Mouse (Mus musculus) kidney, postnatal 36 days (tissue): Measurements from ENCODE around the gene 5830473C10Rik.

ENCODE experiments used
- DNase-seq, 2 experiments: peaks; one replicate each; pipeline ENCODE4 v3.0.0; 2021 to 2022; ENCODE audit warnings: mixed read lengths in 2 of 2

Gene 5830473C10Rik

DNA sequence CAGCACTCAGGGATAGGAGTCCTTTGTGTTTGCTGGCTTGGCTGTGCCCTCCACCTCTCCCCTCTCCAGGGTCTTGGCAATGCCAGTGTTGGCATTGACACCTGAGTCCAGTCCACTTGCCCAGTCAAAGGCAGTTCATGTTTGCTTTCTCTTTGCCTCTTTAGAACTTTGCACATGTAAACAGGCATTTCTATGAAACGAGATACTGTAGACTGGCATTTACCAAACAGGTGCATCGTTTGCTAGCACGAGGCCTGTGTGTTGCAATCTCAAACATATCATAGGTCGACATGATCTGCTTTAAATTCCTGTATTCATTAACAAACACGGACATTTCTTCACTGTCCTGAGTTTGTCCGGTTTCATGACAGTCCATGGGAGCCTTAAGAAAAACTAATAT, at the start of gene 5830473C10Rik:
TSS of gene 5830473C10Rik (plus strand) at position 365 of the 400 bp plus-strand sequence.
- DNase-seq: no peak

DNA sequence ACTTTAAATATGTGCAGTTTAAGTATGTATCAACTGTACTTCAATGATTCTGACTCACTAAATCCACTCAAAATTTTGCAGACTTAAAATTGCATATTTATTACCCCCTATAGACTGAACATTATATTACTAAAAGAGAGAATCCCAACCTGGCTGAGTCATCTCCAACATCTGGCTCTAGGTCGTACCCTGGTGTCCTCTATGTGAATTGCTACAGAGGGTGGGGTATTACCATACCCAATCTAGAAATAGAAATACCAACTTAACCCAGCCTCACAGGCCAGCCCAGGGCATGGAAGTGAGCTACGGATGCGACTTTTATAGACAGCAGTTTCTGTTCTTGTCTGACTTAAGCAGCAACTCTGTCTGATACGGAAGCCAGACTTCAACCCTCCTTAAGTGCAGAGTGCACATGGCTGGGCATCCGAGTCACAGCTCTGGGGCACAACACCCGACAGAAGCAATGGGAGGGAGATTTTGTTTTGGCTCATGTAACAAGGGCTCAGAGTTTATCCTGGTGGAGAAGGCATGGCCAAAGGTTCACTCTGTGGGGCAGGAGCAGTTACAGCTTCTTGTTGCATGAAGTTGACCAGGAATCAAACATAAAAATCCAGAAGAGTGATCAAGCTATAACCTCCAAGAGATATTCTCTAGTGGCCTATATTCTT, 48.5 kb upstream of the 5830473C10Rik start:
- DNase-seq: peak; percentile 54 to 73

- DNase-seq: no peak
Measured at GRCm38 (mm10) chr5:90515561-90515960, 45.3 kb upstream of the 5830473C10Rik start.

DNA sequence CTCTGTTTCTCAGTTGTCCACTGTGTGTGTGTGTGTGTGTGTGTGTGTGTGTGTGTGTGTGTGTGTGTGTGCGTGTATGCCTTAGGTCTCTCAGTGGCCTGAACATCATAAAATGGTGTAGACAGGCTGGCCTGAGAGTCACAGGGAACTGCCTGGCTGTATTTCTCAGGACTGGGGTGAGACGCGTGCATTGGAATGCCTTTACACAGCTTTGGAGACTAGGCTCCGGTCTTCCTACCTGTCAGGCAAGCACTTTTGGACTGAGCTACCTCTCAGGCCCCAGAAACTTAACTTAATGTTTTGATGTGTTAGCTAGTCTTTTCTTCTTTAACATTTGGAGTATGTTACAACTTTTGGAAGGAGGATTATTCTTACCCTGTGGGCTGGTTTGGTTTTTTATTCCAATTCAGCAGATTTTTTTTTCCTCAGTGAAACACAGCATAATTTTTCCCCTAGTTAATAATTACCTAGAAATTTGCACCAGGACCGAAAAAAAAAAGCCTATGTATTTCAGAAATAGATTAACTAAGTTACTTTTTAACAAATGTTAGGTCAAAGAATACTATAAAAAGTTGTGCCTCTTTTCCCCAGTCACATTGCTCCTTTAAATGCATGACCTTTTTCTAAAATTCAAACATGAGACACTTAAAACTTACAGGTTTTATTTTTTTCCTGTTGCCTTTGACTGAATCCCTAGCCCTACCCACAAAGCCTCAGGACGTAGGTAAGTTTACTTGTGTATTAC, 42.4 kb upstream of the 5830473C10Rik start, which contains the start of gene Afm:
TSS of gene Afm (plus strand) at position 577 of the 745 bp plus-strand sequence.
- peak; percentile 53 to 55 for DNase-seq

DNA sequence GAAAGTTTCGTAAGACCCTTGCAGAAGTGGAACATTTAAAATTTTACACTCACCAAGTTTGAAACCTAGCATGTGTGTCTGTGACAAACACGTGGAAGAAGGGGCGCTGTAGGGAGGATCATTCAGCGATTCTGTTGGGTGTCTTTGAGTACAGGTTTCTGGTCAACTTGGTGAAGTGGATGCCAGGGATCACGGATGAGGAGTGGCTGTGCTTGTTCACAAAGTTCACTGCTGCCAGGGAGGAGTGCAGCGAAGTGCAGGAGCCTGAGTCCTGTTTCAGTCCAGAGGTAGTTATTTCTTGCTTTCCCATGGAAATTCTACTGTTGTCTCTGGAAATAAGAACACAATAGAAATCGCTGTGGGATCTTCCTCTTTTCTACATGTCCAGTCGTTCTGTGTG, 9.7 kb upstream of the 5830473C10Rik start:
- no peak for DNase-seq

DNA sequence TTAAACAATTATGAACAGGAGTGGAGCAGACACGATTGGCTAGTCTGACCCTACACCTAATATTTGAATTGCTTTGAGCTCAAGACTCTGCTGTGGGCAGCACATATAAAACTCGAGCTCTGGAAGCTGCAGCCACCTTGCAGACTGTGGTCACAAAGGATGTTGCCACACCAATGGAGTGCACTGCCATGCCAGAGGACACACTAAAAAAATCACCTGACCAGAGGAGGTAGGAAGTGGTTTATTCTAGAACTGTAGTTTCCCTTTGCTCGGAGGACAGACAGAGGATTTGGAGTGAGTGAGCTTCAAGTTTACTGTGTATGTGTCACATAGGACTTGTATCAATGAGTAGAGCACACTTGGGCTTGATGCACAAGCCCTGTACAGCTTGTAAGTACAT, 4.9 kb upstream of the 5830473C10Rik start:
- no peak for DNase-seq

DNA sequence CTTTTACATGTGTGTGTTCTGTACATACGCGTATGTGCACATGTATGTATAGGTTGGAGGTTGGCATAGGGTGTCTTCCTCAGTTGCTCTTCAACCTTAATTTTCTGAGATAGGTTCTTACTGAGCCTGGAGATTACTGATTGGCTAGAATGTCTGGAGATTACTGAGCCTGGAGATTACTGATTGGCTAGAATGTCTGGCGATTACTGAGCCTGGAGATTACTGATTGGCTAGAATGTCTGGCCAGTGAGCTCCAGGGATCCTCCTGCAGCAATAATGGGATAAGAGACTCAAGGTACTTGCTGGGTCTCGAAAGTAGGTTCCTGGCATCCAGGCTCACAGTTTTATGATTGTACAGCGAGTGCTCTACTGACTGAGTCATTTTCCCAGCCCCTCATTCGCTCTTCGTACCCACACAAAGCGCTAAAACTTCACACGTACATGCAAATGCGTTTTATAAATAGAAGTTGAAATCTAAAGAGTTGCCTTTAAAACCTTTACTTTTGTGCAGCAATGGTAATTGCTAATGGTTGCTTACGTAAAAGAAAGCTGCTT, 891 bp downstream of the 5830473C10Rik start:
- DNase-seq: no peak

DNA sequence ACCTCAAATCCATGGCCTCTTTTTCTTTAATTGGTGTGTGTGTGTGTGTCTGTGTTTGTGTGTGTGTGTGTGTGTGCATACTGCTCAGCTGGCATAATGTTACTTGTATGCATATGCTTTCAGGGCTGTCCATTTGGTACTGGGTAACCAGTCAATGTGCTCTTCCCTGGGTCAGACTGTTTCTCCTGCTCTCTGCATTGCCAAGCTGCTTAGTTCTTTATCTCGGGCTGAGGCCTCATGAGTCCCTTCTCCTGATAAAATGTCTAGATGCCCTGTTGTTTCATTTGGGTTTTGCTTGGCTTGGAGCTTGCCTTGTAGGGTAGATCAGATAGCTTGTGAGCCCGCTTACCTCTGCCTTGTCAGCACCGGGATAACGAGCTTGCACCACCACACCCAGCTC, 2.0 kb downstream of the 5830473C10Rik start:
- no peak for DNase-seq

DNA sequence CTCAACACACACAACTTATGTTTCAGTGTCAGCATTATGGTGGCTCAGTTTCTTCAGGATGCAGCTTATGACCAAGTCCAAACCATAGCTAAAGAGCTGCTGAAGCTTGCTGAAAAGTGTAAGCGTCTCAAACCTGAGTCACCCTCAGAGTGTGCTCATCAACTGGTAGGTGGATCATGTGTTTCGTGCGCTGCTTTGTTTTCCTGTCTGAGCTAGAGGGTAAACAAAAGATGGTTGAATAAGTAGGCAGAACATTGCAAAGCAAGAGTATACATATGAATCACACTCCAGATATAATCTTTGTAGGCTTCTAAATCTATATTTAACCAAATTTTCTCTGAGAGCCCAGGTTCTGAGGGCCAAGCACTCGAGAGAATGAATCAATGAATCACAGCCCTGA, 3.3 kb downstream of the 5830473C10Rik start:
- DNase-seq: no peak

DNA sequence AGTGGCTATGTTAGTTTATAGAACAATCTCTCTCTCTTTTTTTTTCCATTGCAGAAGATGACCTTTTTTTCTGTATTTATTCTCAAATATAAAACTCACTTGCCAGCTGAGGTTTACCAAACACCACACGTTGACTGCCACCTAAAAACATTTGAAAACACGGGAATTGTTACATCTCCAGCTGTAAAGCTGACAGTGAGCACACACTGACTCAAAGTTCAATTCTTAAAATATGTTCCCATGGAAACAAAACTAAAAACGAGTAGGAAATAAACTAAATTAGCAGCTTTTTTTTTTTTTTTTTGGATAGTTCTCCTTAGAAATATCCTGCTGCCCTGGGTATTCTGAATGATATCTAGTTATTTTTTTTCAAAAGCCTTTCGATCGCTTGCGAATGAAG, 4.3 kb downstream of the 5830473C10Rik start:
- no peak for DNase-seq

DNA sequence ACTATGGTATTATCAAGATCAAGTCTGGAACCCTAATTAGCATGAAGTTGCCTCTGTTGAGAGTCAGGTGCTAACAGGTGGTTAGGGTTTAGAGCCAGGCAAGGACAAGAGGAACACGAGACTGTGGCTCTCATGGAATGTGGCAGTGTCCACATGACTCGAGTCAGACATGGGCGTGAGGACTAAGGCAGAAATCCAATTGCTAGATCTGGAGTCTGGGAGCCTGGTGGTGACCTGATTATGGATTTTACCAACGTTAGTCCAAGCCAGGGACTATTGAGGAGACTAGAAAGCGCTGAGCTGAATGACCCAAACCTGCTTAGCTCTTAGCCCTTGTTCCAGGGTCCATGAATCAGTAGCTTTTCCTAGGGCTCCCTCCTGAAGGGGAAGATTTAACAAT, 6.9 kb downstream of the 5830473C10Rik start:
- peak; percentile 25 to 28 for DNase-seq

GRCm38 (mm10) chr5:90568338-90568737, 7.4 kb downstream of the 5830473C10Rik start:
- peak; percentile 38 to 72 for DNase-seq

DNA sequence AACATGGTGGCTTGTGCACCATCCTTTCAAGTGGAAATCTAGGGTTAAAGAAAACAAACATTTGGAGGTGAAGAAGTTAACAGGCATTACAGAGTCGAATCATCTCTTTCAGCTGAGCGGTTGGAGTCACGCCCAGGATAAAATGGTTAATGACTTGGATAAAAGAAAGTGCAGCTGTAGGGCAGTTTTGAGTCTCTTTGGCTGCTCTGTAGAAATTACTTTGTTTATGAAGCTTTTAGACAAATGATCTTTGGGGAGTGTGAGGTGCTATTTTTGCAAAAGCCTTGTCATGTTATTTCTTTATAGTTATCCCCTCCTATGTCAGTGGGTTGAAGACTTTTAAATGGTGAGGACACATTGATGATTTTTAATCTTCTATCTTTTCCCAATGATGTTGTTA, 10.3 kb downstream of the 5830473C10Rik start:
- no peak for DNase-seq

DNA sequence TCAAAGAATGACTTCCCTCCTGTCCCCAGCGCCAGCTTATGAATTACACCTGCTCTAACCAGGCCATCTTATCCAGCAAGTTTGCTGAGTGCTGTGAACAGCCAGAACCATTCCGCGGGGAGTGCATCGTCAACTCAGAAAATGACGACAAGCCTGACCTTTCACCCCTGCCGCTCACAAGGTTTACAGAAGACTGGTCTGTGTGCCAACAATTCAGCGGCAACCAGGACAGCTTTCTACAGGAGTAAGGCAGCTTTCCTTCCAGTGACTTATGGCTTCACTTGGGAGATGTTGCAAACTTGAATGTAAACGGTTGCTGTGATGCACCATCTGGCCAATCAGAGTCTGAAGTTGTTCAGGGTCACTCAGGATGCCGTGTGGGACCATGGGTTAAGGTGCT, 16.8 kb downstream of the 5830473C10Rik start:
- peak; percentile 50 to 61 for DNase-seq

DNA sequence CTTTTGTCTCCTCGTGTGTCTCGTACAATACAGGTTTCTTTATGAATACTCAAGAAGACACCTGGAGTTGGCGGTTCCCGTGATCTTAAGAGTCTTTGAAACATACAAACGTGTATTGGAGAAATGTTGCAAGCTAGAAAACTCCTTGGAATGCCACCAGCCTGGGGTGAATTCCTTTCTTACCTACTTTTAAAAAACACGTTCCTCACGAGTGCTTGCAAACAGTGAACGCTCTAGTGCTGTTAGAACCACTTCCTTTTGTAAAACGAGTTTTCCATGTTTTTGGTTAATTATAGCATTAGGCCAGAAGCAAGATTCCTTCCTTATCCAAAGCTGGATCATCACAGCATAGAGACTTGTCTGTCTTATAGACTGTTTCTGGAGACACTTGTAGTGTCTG, 18.6 kb downstream of the 5830473C10Rik start:
- no peak for DNase-seq

GRCm38 (mm10) chr5:90582179-90582578, 21.3 kb downstream of the 5830473C10Rik start:
- DNase-seq: no peak

DNA sequence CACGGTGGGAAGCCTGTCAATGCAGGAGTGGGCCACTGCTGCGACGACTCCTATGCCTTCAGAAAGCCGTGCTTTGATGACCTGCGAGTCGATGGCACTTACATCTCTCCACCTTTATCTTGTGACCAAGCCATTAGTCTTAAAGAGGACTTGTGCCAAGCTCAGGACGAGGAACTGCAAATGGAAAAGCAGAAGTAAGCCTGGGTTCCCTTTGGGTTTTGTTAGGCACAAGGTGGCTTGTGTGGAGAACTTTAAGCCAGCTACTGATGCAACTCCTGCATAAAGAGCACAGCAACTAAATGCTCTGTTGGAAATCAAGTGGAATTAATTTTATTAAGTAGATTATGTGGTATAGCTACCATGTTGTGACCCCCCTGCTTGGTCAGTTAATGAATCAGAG, 23.9 kb downstream of the 5830473C10Rik start:
- DNase-seq: no peak

DNA sequence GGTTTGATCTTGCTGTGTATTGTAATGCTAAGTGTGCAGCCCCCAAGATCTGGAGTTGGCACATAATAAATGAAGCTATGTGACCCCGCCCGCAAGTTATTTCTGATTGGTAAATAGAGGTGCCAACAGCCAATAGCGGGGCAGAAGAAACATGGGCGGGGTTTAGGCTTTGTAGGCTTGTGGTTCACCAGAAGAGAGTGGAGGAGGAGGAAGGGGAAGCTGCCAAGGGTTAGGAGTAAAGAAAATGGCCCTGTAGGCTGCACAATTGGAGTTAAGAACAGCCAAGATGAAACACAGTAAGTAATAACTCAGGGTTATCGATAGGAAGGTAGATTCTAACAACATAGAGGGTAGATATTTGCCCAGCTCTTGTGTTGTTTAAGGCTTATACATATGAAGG, 25.6 kb downstream of the 5830473C10Rik start:
- no peak for DNase-seq

- DNase-seq: no peak
Measured at GRCm38 (mm10) chr5:90588104-90588503, 27.2 kb downstream of the 5830473C10Rik start.

GRCm38 (mm10) chr5:90588708-90589595, 28.0 kb downstream of the 5830473C10Rik start:
- peak; percentile 64 to 74 for DNase-seq

DNA sequence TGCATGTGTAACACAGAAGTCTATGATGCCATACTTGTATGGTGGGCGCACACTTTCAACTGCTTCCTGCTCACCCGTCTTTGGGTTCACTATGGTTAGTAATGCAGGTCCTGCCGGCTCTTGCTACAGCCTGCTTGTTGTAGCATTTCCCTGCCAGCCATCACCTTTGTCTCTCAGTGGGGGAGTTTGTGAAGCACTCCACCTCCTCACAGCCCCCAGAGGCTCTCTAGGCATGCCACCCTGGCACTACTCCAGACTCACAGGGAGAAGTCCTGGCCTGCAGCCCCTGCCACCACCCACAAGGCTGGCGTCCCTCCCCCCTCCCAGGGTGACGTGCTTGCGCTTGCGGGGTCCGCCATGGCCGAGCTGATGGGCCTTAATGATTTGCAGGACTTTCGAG, 29.8 kb downstream of the 5830473C10Rik start:
- DNase-seq: no peak

DNA sequence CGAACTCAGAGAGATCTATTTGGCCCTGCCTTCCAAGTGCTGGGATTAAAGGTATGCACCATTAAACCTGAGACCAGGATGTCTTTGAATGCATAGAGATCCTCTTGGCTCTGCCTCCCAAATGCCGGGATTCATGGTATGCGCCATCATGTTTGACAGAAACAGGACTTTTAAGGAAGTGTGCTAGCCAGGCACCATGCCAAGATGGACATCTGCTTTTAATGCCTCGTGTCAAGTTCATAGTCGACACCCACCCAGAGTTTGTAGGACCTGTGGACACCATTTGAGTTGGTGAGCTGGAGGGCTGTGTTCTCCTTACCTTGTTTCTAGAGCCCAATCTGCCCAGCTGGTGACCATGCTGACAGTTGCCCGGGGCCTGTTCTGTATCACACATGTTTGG, 31.0 kb downstream of the 5830473C10Rik start:
- DNase-seq: no peak

DNA sequence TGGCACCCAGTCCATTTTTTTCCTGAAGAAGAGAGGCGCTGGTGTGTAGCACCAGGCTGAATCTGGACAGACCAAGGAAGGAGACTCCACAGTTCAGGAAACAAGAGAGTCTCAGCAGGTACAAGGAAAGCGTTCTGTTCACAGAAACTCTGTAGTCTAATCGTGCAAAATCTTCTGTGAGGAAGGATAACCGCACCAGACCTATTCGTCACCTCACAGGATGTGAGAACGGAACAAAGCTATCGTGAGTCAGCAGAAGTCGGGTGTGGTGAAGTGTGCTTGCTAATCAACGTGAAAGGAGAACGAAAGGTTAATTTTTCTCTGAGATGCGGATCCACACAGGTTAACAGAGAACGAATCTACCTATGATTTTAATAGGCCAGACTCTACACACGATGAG, 34.0 kb downstream of the 5830473C10Rik start:
- no peak for DNase-seq
